Mouse (Mus musculus): ENCODE data around the gene Tmem41a.

- TF ChIP-seq CTCF (IDR thresholded peaks at IDR 0.05; ENCODE audit: borderline replicate concordance, extremely low read depth, insufficient read depth, insufficient read length) (no peak), POLR2A (IDR thresholded peaks at IDR 0.05; ENCODE audit: borderline replicate concordance, extremely low read depth, insufficient read depth, insufficient read length, poor library complexity, severe bottlenecking) (no peak)
Measured at GRCm38 (mm10) chr16:21983581-21983980, 36.2 kb upstream of the Tmem41a start.
